Mouse (Mus musculus) small intestine, adult 2 months (tissue): ENCODE data around the gene Gpr183. TPM values are rescaled to one million over a fixed set of nuclear protein-coding genes. Genes with fewer than 3 reads are reported as not detected.

Experiments
- H3K27ac ChIP-seq: fragments of 200-500 bp; 2 replicates; pipeline ENCODE4 v1.5.1; 2012; ENCODE audit warnings: low read depth, low read length, control low read depth, inconsistent platforms; ENCODE audit not compliant: insufficient read depth
- H3K27me3 ChIP-seq: fragments of 200-500 bp; 2 replicates; pipeline ENCODE4 v1.6.1; 2012; ENCODE audit warnings: mild to moderate bottlenecking, moderate library complexity, low read length, inconsistent platforms; ENCODE audit not compliant: control insufficient read depth, insufficient read depth
- H3K36me3 ChIP-seq: fragments of 200-500 bp; 2 replicates; pipeline ENCODE4 v1.6.1; 2012; ENCODE audit warnings: mild to moderate bottlenecking, low read length, control low read depth, inconsistent platforms; ENCODE audit not compliant: control insufficient read depth, insufficient read depth
- H3K4me1 ChIP-seq: fragments of 200-500 bp; 2 replicates; pipeline ENCODE4 v1.6.1; 2012; ENCODE audit warnings: low read length, inconsistent platforms, mixed read lengths; ENCODE audit not compliant: control insufficient read depth, insufficient read depth, insufficient read length
- H3K4me3 ChIP-seq: fragments of 200-500 bp; 2 replicates; pipeline ENCODE4 v1.5.1; 2012; ENCODE audit warnings: low read depth, mild to moderate bottlenecking, control low read depth, inconsistent platforms, low read length, moderate library complexity
- CTCF ChIP-seq: fragments of 200-500 bp; IDR thresholded peaks from 2 replicates; pipeline ENCODE4 v1.5.1; 2012; ENCODE audit warnings: low read depth, mild to moderate bottlenecking, control low read depth, inconsistent platforms, low read length, moderate library complexity, mixed read lengths; ENCODE audit not compliant: insufficient replicate concordance, insufficient read length; ENCODE audit errors: extremely low read depth
- POLR2A ChIP-seq: fragments of 200-500 bp; IDR thresholded peaks from 2 replicates; pipeline ENCODE4 v1.6.1; 2012; ENCODE audit warnings: low read depth, mild to moderate bottlenecking, control low read depth, inconsistent platforms, low read length, moderate library complexity
- WGBS: fragments of 180-500 bp; shearing (Covaris S2); methylation state at CpG from one replicate; pipeline ENCODE4 v1.1.7; 2018; 5-methylcytosine and 5-hydroxymethylcytosine counted together
- polyA plus RNA-seq: library from polyadenylated mRNA; depleted of rRNA; stranded (reverse); fragments of >200 nt; gene quantifications from 2 replicates; pipeline ENCODE4 v1.2.3, GENCODE M21; 2012

The Gpr183 gene
- polyA plus RNA-seq, 1 experiment, result 1.8 TPM

DNA sequence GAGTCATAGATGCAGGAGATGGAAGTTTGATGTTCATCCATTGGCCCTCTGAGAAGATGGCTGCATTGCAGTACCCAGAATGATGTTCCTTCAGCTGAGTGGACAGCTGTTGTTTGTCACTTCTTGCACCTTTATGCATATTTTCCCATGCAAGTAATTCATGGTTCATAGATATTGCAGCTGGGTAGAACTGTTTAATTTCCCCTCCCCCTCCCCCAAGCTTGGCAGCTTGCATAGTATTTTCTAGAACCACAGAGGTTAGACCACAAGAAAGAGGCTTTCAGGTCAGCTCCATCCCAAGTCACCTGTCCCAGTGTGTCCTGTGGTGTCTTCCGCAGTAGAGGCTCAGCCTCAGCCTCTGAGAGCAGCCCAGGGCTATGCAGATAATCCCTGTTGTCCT lies 5.4 kb upstream of the Gpr183 start:
- no peak overlapping the region for H3K4me3 ChIP-seq
- H3K36me3 ChIP-seq, result no peaks in the 10 kb centered on the region
- H3K4me1 ChIP-seq, result no peaks in the 10 kb centered on the region
- TF ChIP-seq POLR2A, result no peak
- TF ChIP-seq CTCF, result no peak
- WGBS, result 97% methylated on average over 1 of the region's 1 CpGs
- H3K27ac ChIP-seq, result no peak overlapping the region
- no peaks in the 10 kb centered on the region for H3K27me3 ChIP-seq

DNA sequence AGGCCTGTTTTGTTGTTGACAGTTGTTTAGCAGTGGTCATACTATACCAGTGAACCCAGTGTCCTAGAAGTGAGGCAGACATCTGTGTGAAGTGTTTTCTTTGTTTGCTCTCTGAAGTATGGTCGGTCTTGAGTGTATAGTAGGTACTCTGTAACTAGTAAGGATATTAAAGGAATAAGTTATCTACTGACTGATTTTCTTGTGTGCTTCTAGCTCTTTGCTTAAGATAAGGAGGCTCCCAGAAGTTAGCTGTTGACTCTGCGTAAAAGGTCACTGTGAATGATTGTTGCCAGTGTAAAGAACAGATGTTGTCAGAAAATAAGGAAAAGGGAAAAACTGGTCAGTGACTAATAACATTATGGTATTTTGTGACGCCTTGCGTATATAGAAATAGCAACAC lies 2.1 kb upstream of the Gpr183 start:
- H3K36me3 ChIP-seq, result no peaks in the 10 kb centered on the region
- H3K4me3 ChIP-seq, result no peak overlapping the region
- no peak overlapping the region for H3K27ac ChIP-seq
- WGBS, result 39% methylated on average over 4 of the region's 4 CpGs
- TF ChIP-seq CTCF (no peak), POLR2A (no peak)
- no peaks in the 10 kb centered on the region for H3K27me3 ChIP-seq
- peaks cover 6% of the 10 kb centered on the region; the same call in 1 of the 2 replicates for H3K4me1 ChIP-seq

DNA sequence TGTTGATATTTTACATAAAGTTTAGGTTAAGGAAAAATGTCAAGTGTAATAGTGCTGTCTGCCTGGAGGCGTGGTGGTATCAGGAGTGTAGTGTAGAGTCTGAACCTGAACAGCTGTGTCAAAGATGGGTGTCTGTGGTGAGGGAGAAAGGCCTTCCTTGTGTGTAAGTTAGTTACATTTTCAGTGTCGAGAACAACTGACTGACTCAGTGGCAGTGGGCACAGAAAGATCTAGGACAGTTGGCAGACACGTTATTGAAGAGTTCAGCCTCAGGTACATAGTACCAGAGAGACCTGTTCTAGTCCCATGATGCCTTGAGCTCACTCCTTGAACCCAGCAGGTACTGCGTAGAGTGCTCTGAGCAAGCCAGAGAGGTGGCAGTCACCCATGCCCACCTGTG lies 466 bp upstream of the Gpr183 start:
- H3K27ac ChIP-seq, result no peak overlapping the region
- H3K27me3 ChIP-seq, result no peaks in the 10 kb centered on the region
- TF ChIP-seq CTCF (no peak), POLR2A (no peak)
- H3K4me1 ChIP-seq, result peaks cover 11% of the 10 kb centered on the region
- WGBS, result 78% methylated on average over 4 of the region's 4 CpGs
- H3K4me3 ChIP-seq, result no peak overlapping the region
- peaks cover 1% of the 10 kb centered on the region; the same call in 1 of the 2 replicates for H3K36me3 ChIP-seq

DNA sequence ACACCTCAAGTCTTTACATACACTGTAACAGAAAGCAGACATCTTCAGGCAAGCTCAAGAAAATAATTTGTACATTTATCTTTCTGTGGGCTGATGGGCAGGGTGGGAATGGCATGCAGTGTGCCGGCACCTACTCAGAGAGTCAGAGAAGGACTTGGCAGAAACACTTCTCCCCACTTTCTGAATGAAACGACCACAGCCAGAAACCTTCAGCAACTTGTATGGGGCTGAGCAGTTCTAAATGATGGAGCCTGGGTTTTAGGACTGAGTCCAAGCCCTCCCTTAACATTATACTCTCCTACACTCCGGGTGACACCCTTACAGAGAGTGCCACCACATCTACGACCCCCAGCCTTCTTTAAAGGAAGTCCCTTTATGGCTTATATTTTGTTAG lies 1.1 kb downstream of the Gpr183 start:
- 18% methylated on average over 4 of the region's 4 CpGs for WGBS
- H3K4me3 ChIP-seq, result peak overlapping the region; percentile 19; the same call in 1 of the 2 replicates
- no peak for TF ChIP-seq POLR2A
- no peak for TF ChIP-seq CTCF
- H3K27me3 ChIP-seq, result no peaks in the 10 kb centered on the region
- H3K36me3 ChIP-seq, result peaks cover 1% of the 10 kb centered on the region; the same call in 1 of the 2 replicates
- peak overlapping the region; percentile 44 for H3K27ac ChIP-seq
- peaks cover 13% of the 10 kb centered on the region for H3K4me1 ChIP-seq

DNA sequence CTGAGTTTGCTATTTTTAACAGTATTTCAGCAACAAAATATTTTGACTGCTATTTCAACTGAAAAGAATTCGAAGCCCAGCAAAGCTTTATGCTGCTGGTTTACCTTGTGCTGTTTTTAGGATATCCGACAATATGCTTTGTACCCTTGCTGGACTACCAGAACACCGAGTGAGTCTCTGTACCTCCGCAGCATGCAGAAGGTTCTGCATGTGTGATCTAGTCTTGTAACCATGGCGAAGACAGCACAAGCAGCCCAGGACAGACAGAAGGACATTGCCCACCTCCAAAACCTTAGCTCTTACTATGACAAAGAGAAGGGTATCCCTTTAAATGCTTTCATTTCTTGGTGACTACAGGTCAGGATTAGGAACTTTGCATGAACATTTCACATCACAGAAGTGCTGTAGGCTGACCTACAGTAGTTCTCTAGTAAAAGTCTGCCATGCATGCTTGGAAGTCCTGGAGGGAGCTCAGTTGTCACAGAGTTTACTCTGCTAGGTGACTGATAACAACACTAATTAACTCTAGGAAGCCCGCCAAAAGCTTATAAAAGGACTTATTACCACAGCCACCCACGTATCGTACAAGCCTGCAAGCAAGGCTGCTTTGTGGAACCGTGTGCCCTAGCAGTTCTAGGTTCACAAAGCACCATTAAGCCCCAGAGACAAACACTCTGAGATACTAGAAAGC lies 1.6 kb downstream of the Gpr183 start:
- 35% methylated on average over 9 of the region's 9 CpGs for WGBS
- no peak for TF ChIP-seq CTCF
- Histone ChIP-seq H3K4me1 (peaks cover 18% of the 10 kb centered on the region), H3K36me3 (peaks cover 1% of the 10 kb centered on the region; the same call in 1 of the 2 replicates), H3K27me3 (no peaks in the 10 kb centered on the region), H3K27ac (peak overlapping the region; percentile 44), H3K4me3 (peak overlapping the region; percentile 15; the same call in 1 of the 2 replicates)

DNA sequence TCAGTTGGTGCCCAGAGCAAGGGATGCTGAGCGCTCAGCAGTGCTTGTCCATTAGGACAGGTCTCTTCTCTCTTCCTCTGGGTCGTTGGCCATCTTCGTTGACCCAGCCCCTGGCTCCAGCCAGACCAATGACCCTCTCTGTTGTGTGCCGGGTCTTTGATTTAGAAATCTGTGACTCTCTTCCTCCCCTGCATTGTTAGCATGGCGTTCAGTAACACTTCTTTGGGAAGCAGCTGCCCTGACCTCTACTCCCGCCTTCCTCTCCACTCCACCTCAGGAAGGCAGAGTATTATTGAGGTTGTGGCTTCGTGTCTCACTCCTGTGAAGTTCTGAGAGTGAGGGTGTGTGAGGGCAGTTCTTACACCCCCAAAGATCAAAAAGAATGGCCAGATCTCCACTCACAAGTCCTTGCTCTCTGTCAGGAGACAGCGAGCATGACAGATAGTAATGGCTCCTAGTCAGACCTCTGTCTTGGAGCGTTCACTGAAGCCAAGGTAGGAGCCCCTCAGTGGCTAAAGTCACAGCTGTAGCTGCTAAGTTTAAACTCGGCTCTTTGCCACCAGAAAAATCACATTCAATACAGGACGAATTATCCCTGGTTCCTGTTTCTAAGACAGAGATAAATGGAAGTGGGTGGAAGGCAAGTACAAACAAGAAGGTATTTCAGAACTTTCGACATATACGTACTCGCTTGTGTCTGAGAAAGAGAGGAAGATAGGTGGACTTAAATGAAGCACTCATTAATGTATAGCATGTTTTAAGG lies 2.7 kb downstream of the Gpr183 start:
- Histone ChIP-seq H3K27me3 (no peaks in the 10 kb centered on the region), H3K4me1 (peaks cover 21% of the 10 kb centered on the region), H3K27ac (peak overlapping the region; percentile 55), H3K4me3 (peak overlapping the region; percentile 15), H3K36me3 (peaks cover 1% of the 10 kb centered on the region; the same call in 1 of the 2 replicates)
- 77% methylated on average over 14 of the region's 14 CpGs for WGBS
- TF ChIP-seq CTCF (no peak), POLR2A (no peak)

DNA sequence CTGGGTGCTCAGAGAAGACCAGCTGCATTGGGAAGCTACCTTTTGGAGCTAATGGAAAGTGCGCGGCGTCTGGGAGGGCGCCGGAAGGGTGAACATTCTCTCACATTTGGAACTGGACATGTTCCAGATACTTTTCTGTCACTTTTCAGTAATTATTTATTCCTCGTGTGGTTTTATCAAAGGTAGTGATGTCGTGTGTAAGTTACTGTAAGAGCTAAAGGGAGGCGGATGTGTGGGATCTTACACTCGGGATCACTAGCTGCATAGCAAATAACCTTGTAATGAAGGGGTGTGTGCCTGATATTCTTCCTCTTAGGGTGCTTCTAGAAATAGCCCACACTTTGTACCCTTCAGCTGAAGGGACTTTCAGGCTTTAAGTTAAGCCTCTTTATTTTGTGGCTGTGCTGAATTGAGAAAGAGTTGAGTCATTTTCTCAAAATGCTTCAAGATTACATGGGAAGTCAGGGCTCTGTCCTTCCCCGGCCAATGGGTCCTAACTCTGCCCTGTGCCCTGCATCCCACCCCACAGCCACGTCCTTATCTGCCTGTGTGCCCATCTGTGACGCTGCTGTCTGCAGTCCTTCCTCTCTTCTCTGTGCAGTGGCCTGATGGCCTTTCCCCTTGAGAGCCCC lies 3.4 kb downstream of the Gpr183 start:
- whole genome bisulfite sequencing, result 73% methylated on average over 12 of the region's 12 CpGs
- Histone ChIP-seq H3K4me3 (peak overlapping the region; percentile 15), H3K27ac (peak overlapping the region; percentile 55; the same call in 1 of the 2 replicates), H3K27me3 (no peaks in the 10 kb centered on the region), H3K4me1 (peaks cover 21% of the 10 kb centered on the region), H3K36me3 (peaks cover 1% of the 10 kb centered on the region; the same call in 1 of the 2 replicates)
- TF ChIP-seq POLR2A, result no peak
